Mouse (Mus musculus) MEL (cell line): ENCODE measurements at regions not wholly inside any gene's neighbourhood (a gene's known extent, or its start where the extent isn't known, plus 50 kb on each side); places are given as distances from the start of the nearest gene placed in this dataset.

Experiments used
- EP300 ChIP-seq, 2 experiments: IDR thresholded peaks; 2 replicates each; pipeline ENCODE4 v1.6.1; 2011; ENCODE audit warnings: improper control_type of control experiment in 2 of 2, low read length in 2 of 2, low read depth in 1 of 2, mild to moderate bottlenecking in 1 of 2
- MAX ChIP-seq: IDR thresholded peaks from 2 replicates; pipeline ENCODE4 v1.6.1; 2011; ENCODE audit warnings: low read length, improper control_type of control experiment
- NRF1 ChIP-seq: IDR thresholded peaks from 2 replicates; pipeline ENCODE4 v1.6.1; 2014; ENCODE audit warnings: low read depth, mild to moderate bottlenecking, inconsistent platforms, low read length, improper control_type of control experiment, moderate library complexity; ENCODE audit not compliant: poor library complexity, insufficient read depth, severe bottlenecking
- POLR2A ChIP-seq, 2 experiments: IDR thresholded peaks; 2 replicates each; pipeline ENCODE4 v1.6.1; 2011 to 2012; ENCODE audit warnings: low read length in 2 of 2, mild to moderate bottlenecking in 2 of 2, control low read depth in 1 of 2, improper control_type of control experiment in 1 of 2, low read depth in 1 of 2, moderate library complexity in 1 of 2; ENCODE audit not compliant: control insufficient read depth in 1 of 2, insufficient read depth in 1 of 2, poor library complexity in 1 of 2

DNA sequence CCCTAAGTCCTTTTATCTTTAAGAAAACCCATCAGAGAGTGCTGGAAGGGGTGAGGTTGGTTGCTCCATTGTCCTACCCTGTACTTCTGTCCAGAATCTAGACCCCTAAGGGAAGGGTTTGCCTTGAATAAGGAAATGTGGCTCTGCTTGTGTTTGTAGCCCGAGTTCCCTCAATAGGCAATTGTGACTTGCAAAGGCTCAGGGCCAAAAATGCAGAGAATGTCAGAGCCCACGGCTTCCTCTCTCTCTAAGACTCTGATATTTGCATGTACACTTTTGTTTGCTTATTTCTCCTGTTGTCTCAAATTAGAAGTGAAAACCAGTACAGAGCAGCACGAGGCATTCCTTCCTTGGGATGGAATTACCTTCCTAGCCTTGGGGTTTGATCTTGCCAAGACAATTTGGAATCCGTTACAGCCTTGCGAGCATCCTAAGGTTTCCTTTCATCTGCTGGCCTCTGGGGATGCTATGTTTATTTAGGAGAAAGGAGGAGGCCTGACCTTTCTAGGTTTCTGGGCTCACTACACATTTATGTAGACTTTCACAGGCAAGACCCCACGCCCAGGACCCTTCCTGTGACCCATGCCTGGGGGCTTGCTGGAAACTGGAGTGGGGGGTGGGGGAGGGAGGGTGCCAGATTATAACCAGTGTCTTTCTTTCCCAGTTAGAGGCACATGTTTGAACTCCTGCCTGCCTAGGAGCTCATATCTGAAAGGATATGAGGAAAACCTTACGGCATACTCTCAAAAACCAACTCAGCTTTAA lies 181.8 kb downstream of the Trim29 start:
- TF ChIP-seq POLR2A (IDR thresholded peaks at IDR 0.05; ENCODE audit: control insufficient read depth in 1 of 2, insufficient read depth in 1 of 2, low read depth in 1 of 2, low read length in 2 of 2, poor library complexity in 1 of 2) (no peak), MAX (no peak), EP300 (IDR thresholded peaks at IDR 0.05; ENCODE audit: low read depth in 1 of 2, low read length in 2 of 2) (no peak), NRF1 (no peak)
